Mouse (Mus musculus) liver, postnatal 0 days (tissue): ENCODE measurements at regions not wholly inside any gene's neighbourhood (a gene's known extent, or its start where the extent isn't known, plus 50 kb on each side); places are given as distances from the start of the nearest gene placed in this dataset.

Experiments
- CTCF ChIP-seq: sonication (generic); IDR thresholded peaks from 2 replicates; pipeline ENCODE4 v1.5.1; 2016; ENCODE audit warnings: antibody characterized with exemption, low read depth
- EP300 ChIP-seq: IDR thresholded peaks from 2 replicates; pipeline ENCODE4 v1.6.1; 2016; ENCODE audit warnings: antibody characterized with exemption, low read depth, mild to moderate bottlenecking

DNA sequence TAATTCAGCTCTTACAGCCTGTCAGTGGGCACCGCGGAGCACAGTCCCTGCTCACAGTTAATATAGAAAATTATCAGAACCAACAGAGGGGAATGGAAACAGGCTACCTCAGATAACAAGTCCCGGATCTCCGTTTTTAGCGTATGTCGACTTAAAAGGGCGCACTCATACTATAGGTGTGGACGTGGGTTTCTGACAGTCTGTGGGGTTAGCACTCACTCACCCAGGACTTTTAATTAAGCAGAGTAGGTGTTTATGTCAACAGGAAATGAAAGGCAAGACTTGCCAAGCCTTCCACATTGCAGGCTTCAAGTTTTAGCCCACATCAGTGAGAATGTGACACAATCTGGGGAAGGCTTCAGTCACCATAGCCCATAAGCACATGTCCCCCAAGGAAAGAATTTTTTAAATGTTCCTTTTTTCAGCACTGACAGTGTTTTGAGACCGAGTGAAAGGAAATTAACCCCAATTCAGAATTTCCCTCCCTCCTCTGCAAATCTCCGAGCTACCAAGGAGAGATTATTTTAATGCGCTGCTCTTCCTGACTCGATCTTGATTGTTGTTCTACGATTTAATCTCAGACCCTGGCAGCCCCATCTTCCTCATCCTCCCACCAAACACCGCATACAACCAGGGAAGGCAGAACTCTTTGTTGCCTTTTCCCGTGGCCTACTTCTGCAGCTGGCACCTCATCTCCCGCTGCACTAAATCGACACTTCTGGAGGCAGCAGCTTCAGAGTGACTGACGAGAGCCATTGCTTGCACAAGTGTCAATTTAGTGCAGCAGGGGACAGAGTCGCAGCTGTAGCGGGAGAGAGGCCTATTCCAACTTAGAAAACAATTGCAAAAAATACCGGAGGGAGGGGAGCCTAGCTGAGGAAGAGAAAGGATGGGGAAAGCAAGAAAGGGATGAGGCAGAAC, 629.7 kb downstream of the Rwdd3 start:
- TF ChIP-seq CTCF, result no peak
- TF ChIP-seq EP300, result no peak
